Mouse (Mus musculus) midbrain, embryonic 12.5 days (tissue): ENCODE results near the gene Eif5a2. TPM values are rescaled to one million over a fixed set of nuclear protein-coding genes. Genes with fewer than 3 reads are reported as not detected.

Experiments used
- ATAC-seq: fragments of 200-750 bp; cut with Nextera tagmentation; 2 replicates; pipeline ENCODE4 v1.8.0; 2017; ENCODE audit warnings: low read depth, moderate TSS enrichment, moderate library complexity; ENCODE audit not compliant: low FRiP score
- H3K27ac ChIP-seq: fragments of 300-500 bp; sonication (generic); replicated peaks from 2 replicates; pipeline ENCODE4 v1.5.1; 2016; ENCODE audit warnings: mild to moderate bottlenecking
- H3K27me3 ChIP-seq: fragments of 300-500 bp; sonication (generic); 2 replicates; pipeline ENCODE4 v1.6.1; 2016; ENCODE audit warnings: mild to moderate bottlenecking
- H3K36me3 ChIP-seq: fragments of 300-500 bp; sonication (generic); 2 replicates; pipeline ENCODE4 v1.6.1; 2016
- H3K4me1 ChIP-seq: fragments of 300-500 bp; sonication (generic); 2 replicates; pipeline ENCODE4 v1.6.1; 2016
- H3K4me2 ChIP-seq: fragments of 300-500 bp; sonication (generic); replicated peaks from 2 replicates; pipeline ENCODE4 v1.6.1; 2016; ENCODE audit warnings: mild to moderate bottlenecking, moderate library complexity
- H3K4me3 ChIP-seq: fragments of 300-500 bp; sonication (generic); 2 replicates; pipeline ENCODE4 v1.5.1; 2016; ENCODE audit warnings: mild to moderate bottlenecking
- H3K9ac ChIP-seq: fragments of 300-500 bp; sonication (generic); replicated peaks from 2 replicates; pipeline ENCODE4 v1.6.1; 2016; ENCODE audit warnings: mild to moderate bottlenecking, moderate library complexity
- H3K9me3 ChIP-seq: fragments of 300-500 bp; sonication (generic); 2 replicates; pipeline ENCODE4 v1.6.1; 2016; ENCODE audit warnings: mild to moderate bottlenecking
- WGBS: fragments of 180-500 bp; shearing (Covaris S2); methylation state at CpG from one replicate; pipeline ENCODE4 v1.1.7; 2016; 5-methylcytosine and 5-hydroxymethylcytosine counted together
- polyA plus RNA-seq: library from polyadenylated mRNA; unstranded; fragments of >200 nt; fragmentation: Nextera tagmentation; extraction: Ambion mirVana; gene quantifications from 2 replicates; pipeline ENCODE4 v1.2.1, GENCODE M21; 2016

Gene Eif5a2
- polyA plus RNA-seq, 1 experiment from 2014 or later = 14.5 TPM

GRCm38 (mm10) chr3:28816010-28816540 lies 35.0 kb downstream of the Eif5a2 start:
- ATAC-seq = no peak
- Histone ChIP-seq H3K4me1 (no peaks in the 10 kb centered on the region), H3K9ac (no peak overlapping the region), H3K36me3 (no peaks in the 10 kb centered on the region), H3K4me3 (no peak overlapping the region), H3K27ac (no peak overlapping the region), H3K4me2 (no peak overlapping the region), H3K9me3 (no peaks in the 10 kb centered on the region), H3K27me3 (no peaks in the 10 kb centered on the region)
- 82% methylated on average over 4 of the region's 4 CpGs for WGBS

GRCm38 (mm10) chr3:28826272-28826671 lies 45.2 kb downstream of the Eif5a2 start:
- 79% methylated on average over 1 of the region's 1 CpGs for WGBS
- Histone ChIP-seq H3K9me3 (no peaks in the 10 kb centered on the region), H3K36me3 (no peaks in the 10 kb centered on the region), H3K4me2 (no peak overlapping the region), H3K27me3 (no peaks in the 10 kb centered on the region), H3K9ac (no peak overlapping the region), H3K27ac (no peak overlapping the region), H3K4me1 (no peaks in the 10 kb centered on the region), H3K4me3 (no peak overlapping the region)
- ATAC-seq = no peak

GRCm38 (mm10) chr3:28827605-28828004 lies 46.5 kb downstream of the Eif5a2 start:
- Histone ChIP-seq H3K27me3 (no peaks in the 10 kb centered on the region), H3K27ac (no peak overlapping the region), H3K9ac (no peak overlapping the region), H3K9me3 (no peaks in the 10 kb centered on the region), H3K4me3 (no peak overlapping the region), H3K4me1 (no peaks in the 10 kb centered on the region), H3K4me2 (no peak overlapping the region), H3K36me3 (no peaks in the 10 kb centered on the region)
- ATAC-seq = no peak
- WGBS = 90% methylated on average over 2 of the region's 2 CpGs

- H3K27ac ChIP-seq = no peak overlapping the region
- no peak overlapping the region for H3K4me3 ChIP-seq
- no peaks in the 10 kb centered on the region for H3K36me3 ChIP-seq
- no peaks in the 10 kb centered on the region for H3K9me3 ChIP-seq
- ATAC-seq = no peak
- no peaks in the 10 kb centered on the region for H3K27me3 ChIP-seq
- H3K9ac ChIP-seq = no peak overlapping the region
- 95% methylated on average over 2 of the region's 2 CpGs for WGBS
- no peaks in the 10 kb centered on the region for H3K4me1 ChIP-seq
- no peak overlapping the region for H3K4me2 ChIP-seq
Measured at GRCm38 (mm10) chr3:28829454-28829853, 48.4 kb downstream of the Eif5a2 start.

GRCm38 (mm10) chr3:28836796-28837371 lies 55.8 kb downstream of the Eif5a2 start:
- no peaks in the 10 kb centered on the region for H3K36me3 ChIP-seq
- WGBS = 78% methylated on average over 2 of the region's 2 CpGs
- no peak overlapping the region for H3K27ac ChIP-seq
- ATAC-seq = no peak
- no peaks in the 10 kb centered on the region for H3K27me3 ChIP-seq
- no peak overlapping the region for H3K4me2 ChIP-seq
- no peak overlapping the region for H3K4me3 ChIP-seq
- no peaks in the 10 kb centered on the region for H3K9me3 ChIP-seq
- H3K9ac ChIP-seq = no peak overlapping the region
- H3K4me1 ChIP-seq = 0 out of 2 replicates have a peak, but pooled peaks cover 2% of the 10 kb centered on the region

- no peak overlapping the region for H3K4me3 ChIP-seq
- H3K4me1 ChIP-seq = peaks cover 9% of the 10 kb centered on the region
- H3K27me3 ChIP-seq = no peaks in the 10 kb centered on the region
- H3K36me3 ChIP-seq = no peaks in the 10 kb centered on the region
- H3K27ac ChIP-seq = no peak overlapping the region
- H3K9me3 ChIP-seq = no peaks in the 10 kb centered on the region
- no peak overlapping the region for H3K9ac ChIP-seq
- 33% methylated on average over 3 of the region's 3 CpGs for WGBS
- ATAC-seq = 0 out of 2 replicates have a peak, but pooled peaks have one; percentile 62
- H3K4me2 ChIP-seq = no peak overlapping the region
Measured at GRCm38 (mm10) chr3:28841886-28842649, 61.0 kb downstream of the Eif5a2 start.

- no peaks in the 10 kb centered on the region for H3K27me3 ChIP-seq
- no peak overlapping the region for H3K9ac ChIP-seq
- no peak overlapping the region for H3K4me3 ChIP-seq
- 36% methylated on average over 8 of the region's 8 CpGs for WGBS
- H3K9me3 ChIP-seq = no peaks in the 10 kb centered on the region
- H3K4me1 ChIP-seq = peaks cover 9% of the 10 kb centered on the region
- no peaks in the 10 kb centered on the region for H3K36me3 ChIP-seq
- H3K27ac ChIP-seq = no peak overlapping the region
- H3K4me2 ChIP-seq = no peak overlapping the region
- ATAC-seq = no peak
Measured at GRCm38 (mm10) chr3:28843231-28843630, 62.2 kb downstream of the Eif5a2 start.

- Histone ChIP-seq H3K4me2 (no peak overlapping the region), H3K4me1 (peaks cover 5% of the 10 kb centered on the region), H3K4me3 (no peak overlapping the region), H3K9me3 (no peaks in the 10 kb centered on the region), H3K36me3 (no peaks in the 10 kb centered on the region), H3K27ac (no peak overlapping the region), H3K9ac (no peak overlapping the region), H3K27me3 (no peaks in the 10 kb centered on the region)
- no peak for ATAC-seq
Measured at GRCm38 (mm10) chr3:28847115-28847514, 66.0 kb downstream of the Eif5a2 start.

Other genes with a start within 250 kb of the Eif5a2 start
- gene Slc2a2, start 83.4 kb upstream of the Eif5a2 start, polyA plus RNA-seq = 0.04 and 0.05 TPM in 2 replicates
- gene Rpl22l1, start 24.2 kb downstream of the Eif5a2 start, polyA plus RNA-seq = 350 and 355 TPM in 2 replicates
- gene Gm1527, start 111.3 kb downstream of the Eif5a2 start, polyA plus RNA-seq = not detected in 2 replicates